Mouse (Mus musculus): ENCODE measurements around the gene Aff3. TPM values are rescaled to one million over a fixed set of nuclear protein-coding genes. Genes with fewer than 3 reads are reported as not detected.

Gene Aff3
- total RNA-seq, 2 experiments from 2014 or later, result 7.9 to 8.0 TPM

DNA sequence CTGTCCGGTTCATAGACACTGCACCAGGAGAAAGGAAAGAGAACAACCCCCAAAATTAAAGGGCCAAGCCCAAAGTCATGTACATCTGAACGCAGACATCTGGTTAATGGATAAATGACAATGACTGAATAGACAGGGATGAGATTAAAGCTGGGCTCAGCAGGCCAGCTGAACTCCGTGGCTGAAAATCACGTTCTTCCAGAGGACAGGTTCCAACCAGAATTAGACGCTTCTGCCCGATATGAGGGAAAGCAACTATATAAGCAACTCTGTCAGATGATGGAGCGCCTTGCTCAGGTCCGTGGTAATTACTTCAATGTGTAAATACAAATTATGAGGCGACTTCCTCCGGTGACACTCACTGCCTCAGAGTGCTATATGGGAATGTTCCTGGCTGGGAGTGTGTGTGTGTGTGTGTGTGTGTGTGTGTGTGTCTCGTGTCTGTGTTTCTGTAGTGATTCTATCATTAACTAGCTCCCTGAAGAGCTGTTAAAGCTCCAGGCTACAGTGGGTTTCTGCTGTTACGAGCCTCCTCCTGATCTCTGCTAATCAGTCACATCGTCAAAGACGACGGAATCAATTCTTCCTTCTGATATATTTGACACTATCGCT lies 127.7 kb downstream of the Aff3 start:
- DNase-seq, result no peak

DNA sequence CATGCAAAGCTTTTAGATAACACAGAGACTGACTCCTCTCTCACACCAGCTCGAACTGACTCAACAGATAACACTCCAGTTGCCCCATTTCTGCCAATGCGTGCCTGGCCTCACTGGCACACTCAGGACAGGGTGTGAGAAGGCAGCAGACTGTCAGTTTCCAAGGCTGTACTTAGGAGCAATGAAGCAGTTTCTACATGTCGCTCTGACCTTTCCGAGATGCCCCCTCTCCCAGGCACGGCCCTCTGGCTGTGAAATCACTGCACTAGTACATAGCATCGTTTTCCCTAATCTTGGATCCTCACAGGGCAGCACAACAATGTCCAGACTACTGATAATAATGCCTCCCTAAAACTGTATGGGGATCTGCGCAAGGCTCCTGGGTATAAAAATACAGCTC lies 132.2 kb downstream of the Aff3 start:
- DNase-seq, result no peak

DNA sequence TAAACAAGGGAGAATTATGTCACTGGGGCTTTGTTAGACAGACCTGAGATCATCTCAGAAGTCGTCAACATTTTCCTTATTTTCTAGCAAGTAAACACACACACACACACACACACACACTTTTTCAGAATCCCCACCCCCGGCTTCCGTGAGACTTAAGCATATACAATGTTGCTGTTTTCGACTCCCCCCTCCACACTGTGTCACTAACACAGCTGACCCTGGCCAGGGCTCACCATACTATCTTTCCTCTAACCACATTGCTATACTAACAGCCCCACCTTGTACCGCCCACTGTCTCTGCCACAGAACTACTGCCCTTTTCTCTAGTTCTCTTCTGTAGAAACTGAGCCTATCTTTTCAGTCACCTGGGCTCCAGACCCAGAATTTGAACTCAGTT lies 136.1 kb downstream of the Aff3 start:
- no peak for DNase-seq

GRCm38 (mm10) chr1:38526568-38526967 lies 138.2 kb downstream of the Aff3 start:
- no peak for DNase-seq

DNA sequence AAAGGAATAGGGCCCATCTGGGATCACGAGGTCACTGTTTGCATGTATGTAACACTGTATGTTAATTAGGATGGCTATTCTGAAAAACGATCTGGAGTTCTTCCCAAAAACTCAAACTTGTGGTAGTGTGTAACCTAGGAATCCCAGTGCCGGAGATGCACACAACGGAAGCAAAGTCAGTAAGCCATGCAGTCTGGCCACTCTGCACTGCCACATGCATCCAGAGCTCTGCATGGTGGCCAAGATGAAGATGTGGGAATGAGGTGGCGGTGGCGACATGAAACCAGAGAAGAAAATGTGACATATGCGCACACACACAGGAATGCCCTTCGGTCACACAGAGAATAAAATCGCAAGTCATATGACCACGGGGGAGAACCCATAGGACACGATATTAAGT lies 143.1 kb downstream of the Aff3 start:
- no peak for DNase-seq

- no peak for DNase-seq
These were observed 148.5 kb downstream of the Aff3 start for GRCm38 (mm10) chr1:38516225-38516624.

DNA sequence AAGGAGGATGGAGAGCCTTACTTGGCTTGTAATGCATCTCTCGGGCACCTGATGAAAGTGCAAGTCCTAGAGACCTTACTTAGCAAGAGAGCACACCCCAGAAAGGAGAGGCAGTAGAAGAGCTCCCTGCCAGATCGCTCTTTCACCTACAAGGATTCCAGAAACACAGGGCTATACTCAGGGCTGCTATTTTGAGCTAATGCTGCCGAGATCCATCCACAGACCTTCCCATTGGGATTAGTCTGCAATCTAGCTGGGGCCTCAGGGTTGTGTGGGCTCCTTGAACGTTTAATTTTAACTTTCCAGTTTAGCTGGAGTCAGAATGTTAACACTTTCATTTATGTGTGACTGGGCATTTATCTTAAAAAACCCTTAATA lies 150.1 kb downstream of the Aff3 start:
- DNase-seq, result peak; percentile 13

GRCm38 (mm10) chr1:38513970-38514633 lies 150.7 kb downstream of the Aff3 start:
- DNase-seq, result no peak

- DNase-seq, result no peak
These were observed 152.3 kb downstream of the Aff3 start for GRCm38 (mm10) chr1:38512258-38513081.

GRCm38 (mm10) chr1:38511076-38511475 lies 153.7 kb downstream of the Aff3 start:
- no peak for DNase-seq

DNA sequence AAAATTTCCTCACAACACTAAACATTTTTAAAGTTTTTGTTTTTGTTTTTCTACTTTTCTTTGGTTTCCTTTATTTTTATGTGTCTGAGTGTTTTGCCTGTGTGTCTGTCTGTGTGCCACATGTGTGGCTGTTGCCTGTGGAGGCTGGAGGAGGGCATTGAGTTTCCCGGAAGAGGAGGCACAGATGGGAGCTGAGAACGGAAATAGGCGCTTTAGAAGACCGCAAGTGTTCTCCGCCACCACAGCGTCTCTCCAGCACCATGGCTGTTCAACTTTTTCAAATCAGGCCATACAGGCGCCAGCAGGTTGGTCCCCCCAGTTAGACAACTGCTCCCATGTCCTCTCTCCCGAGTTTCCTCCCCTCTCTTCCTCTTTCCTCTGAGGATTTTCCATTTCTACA lies 155.5 kb downstream of the Aff3 start:
- no peak for DNase-seq

DNA sequence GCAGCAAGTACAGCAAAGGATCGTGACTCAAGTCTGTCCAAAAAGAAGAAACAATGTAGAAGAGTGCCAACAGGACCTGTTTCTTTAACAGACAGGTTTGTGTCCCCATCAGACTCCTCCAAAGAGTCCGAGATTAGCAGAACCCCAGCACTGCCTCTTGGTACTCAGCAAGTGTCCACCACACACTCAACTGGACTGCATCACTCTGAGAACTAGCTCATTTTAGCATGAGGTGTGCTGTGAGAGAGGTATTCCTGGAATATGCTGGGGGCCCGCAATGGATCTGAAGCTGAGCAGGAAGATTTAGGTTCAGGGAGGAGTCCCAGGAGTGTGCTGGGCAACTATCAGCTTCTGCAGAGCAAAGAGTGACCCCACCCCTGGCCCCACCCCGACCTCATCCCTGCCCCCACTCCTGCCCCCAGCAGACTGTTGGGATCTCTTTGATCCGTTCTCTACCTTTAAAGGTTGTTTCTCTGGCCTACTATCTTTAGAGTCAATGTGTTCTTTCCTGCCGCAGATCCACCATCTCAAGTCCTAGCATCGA lies 157.0 kb downstream of the Aff3 start:
- no peak for DNase-seq

- no peak for DNase-seq
These were observed 158.4 kb downstream of the Aff3 start for GRCm38 (mm10) chr1:38506396-38506795.

DNA sequence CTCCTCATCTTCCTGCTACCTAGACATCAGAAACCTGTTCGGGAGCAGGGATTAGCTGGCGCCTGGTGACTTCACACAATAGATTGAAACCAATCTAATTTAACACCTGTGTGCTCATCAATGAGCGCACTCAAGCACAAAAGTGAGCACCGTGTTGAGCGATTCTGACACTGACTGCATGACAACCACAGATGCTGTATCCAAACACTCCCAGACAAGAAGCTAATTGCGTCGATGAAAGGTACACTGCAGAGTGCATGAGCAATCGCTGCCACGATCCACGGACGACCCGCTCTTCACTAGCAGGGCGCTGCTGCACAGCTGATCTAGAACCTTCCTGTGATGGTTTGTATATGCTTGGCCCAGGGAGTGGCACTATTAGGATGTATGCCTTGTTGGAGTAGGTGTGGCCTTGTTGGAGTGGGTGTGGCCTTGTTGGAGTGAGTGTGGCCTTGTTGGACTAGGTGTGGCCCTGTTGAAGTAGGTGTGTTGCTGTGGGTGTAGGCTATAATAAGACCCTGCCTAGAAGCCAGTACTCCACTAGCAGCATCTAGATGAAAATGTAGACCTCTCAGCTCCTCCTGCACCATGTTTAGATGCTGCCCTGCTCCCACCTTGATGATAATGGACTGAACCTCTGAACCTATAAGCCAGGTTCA lies 161.2 kb downstream of the Aff3 start:
- no peak for DNase-seq

- no peak for DNase-seq
These were observed 162.0 kb downstream of the Aff3 start for GRCm38 (mm10) chr1:38502797-38503196.

DNA sequence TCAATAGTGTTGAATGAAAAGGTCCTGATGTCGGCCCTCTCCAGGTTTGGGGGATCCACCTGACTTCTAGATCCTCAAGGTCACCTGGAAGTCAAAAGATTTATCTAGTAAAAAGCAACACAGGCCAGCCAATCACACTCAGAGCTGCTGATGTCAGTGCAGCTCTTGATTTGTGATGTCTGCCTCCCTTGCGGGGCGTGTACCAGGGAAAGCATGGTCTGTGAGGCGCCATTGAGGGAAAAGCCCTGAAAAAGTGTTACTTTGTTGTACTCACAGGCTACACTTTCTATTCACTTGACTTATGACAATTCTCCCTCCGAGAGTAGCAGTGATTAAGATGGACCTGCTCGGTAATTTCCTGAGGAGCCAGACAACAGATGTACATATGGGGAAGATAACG lies 163.5 kb downstream of the Aff3 start:
- no peak for DNase-seq

DNA sequence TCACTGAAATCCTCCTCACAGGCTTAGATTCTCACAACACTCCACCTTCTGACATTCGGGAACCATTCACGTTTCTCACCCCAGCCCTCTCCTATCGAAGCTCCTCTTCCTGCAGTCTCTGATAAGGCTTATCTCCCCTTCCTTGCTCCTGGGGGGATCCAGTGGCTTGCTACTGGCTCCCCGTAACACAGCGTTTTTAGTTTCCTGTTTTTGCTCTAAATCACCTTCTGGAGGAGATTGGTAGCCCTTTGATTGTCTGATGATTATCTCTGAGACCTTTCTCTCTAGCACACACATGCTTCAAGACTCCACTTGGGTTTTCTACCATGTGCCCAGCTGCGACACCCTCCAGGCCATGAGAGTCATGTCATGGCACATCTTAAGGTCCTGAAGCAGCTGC lies 165.3 kb downstream of the Aff3 start:
- DNase-seq, result no peak

DNA sequence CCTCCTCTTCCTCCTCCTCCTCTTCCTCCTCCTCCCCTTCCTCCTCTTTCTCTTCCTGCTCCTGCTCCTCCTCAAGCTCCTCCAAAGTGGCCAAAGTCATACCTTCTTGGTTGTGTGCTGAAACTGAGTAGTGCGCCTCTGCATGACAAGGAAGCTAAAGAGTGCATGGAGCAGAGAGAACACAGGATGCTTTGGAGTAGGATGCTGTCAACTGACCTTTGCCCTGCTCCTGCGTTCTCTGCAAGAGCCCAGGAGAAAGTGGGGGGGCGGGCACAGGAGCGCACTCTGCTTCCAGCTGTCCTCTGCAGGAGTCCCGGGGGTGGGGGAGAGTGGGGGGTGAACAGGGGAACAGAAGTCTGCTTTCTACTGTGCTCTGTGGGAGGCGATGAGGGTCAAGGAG lies 167.2 kb downstream of the Aff3 start:
- DNase-seq, result no peak

GRCm38 (mm10) chr1:38496886-38497528 lies 167.7 kb downstream of the Aff3 start:
- no peak for DNase-seq

DNA sequence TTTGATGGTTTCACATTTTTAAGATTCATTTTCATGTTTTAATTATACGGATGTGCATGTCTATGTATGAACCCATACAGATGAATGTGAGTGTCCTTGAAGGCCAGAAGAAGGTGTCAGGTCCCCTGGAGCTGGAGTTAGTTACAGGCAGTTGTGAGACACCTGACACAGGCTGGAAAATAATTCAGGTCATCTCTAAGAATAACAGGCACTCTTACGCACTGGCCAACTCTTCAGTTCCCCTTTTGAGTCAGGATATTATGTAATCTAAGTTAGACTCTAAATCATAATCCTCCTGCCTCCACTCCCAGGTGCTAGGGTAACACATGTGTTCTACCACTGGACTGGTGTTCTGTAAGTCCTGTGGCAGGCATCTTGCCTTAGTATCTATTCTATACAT lies 169.5 kb downstream of the Aff3 start:
- no peak for DNase-seq

GRCm38 (mm10) chr1:38489733-38490132 lies 175.0 kb downstream of the Aff3 start:
- no peak for DNase-seq

- no peak for DNase-seq
These were observed 176.0 kb downstream of the Aff3 start for GRCm38 (mm10) chr1:38488667-38489210.
